Mouse (Mus musculus) large intestine, adult 2 months (tissue): ENCODE measurements around the gene Abcf1. TPM values are rescaled to one million over a fixed set of nuclear protein-coding genes. Genes with fewer than 3 reads are reported as not detected.

Experiments
- DNase-seq: peaks from one replicate; pipeline ENCODE4 v3.0.0-alpha.2; 2012; ENCODE audit warnings: low read depth, low spot score
- WGBS: fragments of 180-500 bp; shearing (Covaris S2); methylation state at CpG from one replicate; pipeline ENCODE4 v1.1.7; 2018; 5-methylcytosine and 5-hydroxymethylcytosine counted together
- polyA plus RNA-seq: library from polyadenylated mRNA; depleted of rRNA; stranded (reverse); fragments of >200 nt; gene quantifications from 2 replicates; pipeline ENCODE4 v1.2.3, GENCODE M21; 2012

The Abcf1 gene
- polyA plus RNA-seq, 1 experiment, result 83.9 TPM

- no peak for DNase-seq
- WGBS, result 62% methylated on average over 5 of the region's 5 CpGs
These were observed 48.5 kb downstream of the Abcf1 start for GRCm38 (mm10) chr17:35920862-35921562.

DNA sequence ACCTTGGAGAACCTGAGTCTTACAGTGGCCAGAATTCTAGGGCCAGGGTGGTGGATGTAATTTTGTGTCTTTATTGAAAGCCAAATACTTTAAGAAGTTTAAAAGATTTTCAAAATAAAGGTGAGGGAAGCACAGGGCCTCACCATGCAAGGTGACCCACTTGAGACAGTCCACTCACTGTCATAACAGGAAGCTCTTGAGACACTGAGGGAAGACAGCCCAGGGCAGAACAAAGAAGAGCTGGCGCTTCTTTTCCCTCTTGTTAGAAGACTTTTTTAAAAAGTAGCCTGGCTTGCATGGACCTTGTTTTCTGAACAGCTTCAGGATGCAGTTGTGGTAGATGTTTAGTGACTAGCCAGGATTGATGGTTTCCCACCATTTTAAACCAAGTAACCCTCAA is 49.2 kb downstream of the Abcf1 start:
- no peak for DNase-seq
- WGBS, result 66% methylated on average over 1 of the region's 1 CpGs

- WGBS, result 15% methylated on average over 6 of the region's 6 CpGs
- DNase-seq, result no peak
These were observed 49.7 kb downstream of the Abcf1 start for GRCm38 (mm10) chr17:35919864-35920301.

- WGBS, result 4% methylated on average over 7 of the region's 7 CpGs
- peak; percentile 97 for DNase-seq
These were observed 50.4 kb downstream of the Abcf1 start for GRCm38 (mm10) chr17:35919060-35919715.

DNA sequence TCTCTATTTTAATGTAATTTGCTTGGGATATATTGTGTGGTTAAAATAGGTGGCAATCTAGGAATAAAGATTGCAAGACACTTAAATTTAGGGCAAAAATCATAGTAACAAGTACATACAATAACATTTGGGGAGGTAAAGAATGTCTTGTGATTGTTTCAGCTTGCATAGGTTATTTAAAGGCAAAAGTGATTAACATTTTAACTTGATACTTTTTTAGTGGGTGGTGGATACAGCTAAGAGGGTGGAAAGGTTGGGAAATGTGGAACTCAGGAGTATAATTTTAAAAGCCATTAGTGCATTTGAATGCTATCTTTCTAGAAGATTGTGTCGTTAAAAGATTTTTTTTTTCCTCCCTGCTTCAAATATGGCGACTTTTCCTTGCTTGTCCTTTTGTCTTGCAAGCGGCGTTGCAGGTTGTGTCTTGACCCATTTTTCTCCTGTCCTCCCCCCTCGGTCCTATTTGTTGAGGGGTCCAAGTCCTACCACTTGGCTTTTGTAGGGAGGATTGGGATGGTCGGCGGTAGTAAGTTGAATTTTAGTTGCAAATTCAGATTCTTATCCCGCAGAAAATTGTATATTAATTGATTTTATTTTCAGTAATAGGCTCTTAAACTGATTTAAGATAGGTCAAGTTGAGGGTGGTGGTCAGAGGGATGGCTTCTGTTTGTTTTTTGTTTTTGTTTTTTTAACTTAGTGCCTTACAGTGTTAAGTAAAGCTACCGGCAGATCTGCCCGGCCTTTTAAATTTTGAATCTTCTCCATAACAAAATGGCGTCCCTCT is 51.1 kb downstream of the Abcf1 start:
- WGBS, result 0% methylated on average over 11 of the region's 11 CpGs
- DNase-seq, result peak; percentile 33

- DNase-seq, result no peak
- WGBS, result 0% methylated on average over 13 of the region's 13 CpGs
These were observed 51.9 kb downstream of the Abcf1 start for GRCm38 (mm10) chr17:35917463-35918251.

DNA sequence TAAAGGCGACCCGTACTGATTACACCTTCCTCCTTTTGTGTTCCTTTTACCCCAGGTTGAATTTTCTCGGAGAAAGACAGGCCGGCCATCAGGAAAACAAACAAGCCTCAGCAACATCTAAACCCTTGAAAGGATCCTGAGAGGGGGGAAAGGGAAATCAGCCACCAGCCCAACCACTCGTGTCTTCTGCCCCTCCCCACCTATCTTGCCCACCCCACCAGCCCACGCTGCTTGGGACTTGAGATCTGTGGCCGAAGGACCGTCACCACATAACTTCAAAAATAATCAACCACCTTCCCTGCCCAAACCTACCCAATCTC is 52.5 kb downstream of the Abcf1 start:
- WGBS, result under 1% methylated on average over 8 of the region's 8 CpGs
- DNase-seq, result no peak

DNA sequence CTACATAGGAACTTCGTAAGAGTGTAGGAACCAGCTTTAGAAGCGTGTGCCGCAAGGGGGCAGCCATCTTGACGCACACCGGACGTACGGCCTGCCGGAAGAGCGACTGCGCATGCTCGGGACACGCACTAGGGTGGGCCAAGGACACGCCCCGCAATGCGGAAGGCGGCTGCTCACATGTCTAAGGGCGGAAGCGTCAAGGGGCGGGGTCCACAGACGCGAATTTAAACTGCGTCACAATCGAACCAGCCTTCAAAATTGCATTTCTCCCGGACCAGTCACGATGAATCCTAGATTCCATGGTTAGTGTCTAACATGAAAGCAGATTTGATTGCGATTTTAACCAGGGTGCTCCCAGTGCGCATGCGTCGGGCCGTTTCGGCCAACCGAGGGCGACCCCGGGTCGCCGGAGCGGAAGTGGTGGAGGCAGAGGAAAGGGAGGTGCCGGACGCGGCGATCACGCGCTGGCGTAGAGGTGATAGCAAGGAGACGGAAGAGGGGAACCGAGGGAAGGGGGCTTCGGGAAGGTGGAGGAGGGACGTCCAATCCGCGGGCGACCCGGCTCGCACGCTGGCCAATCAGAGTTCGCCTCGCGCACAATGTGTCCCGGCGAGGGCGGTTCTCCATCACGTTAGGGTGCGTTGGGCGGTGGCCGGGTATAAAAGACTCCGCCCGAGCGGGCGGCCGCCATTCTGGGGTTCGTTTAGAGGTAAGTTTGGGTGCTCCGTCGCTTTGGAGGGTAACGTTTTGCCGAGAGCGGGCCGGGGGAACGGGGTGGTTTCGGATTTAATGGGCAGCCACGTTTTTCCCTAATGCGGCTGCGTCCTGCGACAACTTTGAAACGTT is 53.0 kb downstream of the Abcf1 start, which contains the start of the genes Mrps18b and Ppp1r10:
Mrps18b (minus strand) TSS at position 93 of the 846 bp plus-strand sequence.
Ppp1r10 (plus strand) TSS at position 138 of the 846 bp plus-strand sequence.
- DNase-seq, result peak; percentile 82
- WGBS, result under 1% methylated on average over 83 of the region's 83 CpGs

DNA sequence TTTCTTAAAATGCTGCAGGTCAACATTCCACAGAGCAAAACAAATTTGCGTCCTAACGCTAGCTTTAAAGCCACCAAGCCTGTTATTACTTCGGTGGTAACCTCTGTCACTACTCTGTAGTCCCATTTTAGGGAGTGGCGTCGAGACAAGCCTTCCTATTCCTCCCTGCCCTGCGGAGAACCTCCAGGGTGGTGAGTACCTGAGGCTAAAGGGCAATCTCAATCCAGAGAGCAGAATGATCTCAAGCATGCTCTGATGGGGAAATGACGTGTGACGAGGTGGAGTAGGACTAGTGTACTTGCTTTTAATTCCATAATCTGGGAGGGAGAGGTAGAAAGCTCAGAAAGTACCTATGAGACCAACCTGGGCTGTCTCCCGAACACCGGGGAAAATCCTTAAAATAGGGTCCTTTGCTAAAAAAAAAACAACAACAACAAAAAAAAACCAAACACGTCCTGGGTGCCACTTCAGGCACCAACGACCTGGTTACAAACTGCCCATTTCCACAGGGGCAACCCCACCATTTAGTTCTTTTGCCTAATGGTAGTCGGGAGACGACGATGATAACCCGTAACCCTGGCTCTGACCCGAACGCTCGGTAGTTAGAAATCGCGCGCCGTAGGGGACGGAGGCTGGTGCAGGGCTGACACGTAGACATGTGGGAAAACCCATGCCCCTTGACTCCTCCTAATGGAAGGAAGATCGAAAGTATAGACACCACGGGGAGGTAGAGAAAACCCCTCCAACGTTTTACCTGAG is 53.8 kb downstream of the Abcf1 start:
- DNase-seq, result peak; percentile 82
- 1% methylated on average over 28 of the region's 28 CpGs for WGBS

GRCm38 (mm10) chr17:35914975-35915374 is 54.6 kb downstream of the Abcf1 start:
- 74% methylated on average over 6 of the region's 6 CpGs for WGBS

GRCm38 (mm10) chr17:35909919-35910369 is 59.6 kb downstream of the Abcf1 start, which contains the start of gene Atat1:
Atat1 (minus strand) TSS chr17:35910075.
- WGBS, result 2% methylated on average over 25 of the region's 25 CpGs
- peak; percentile 95 for DNase-seq

More at GRCm38 (mm10) chr17:35914975-35915374, 54.6 kb downstream of the Abcf1 start:
- no peak for DNase-seq

- peak; percentile 50 for DNase-seq
- 11% methylated on average over 20 of the region's 20 CpGs for WGBS
These were observed 60.2 kb downstream of the Abcf1 start for GRCm38 (mm10) chr17:35909186-35909918.

DNA sequence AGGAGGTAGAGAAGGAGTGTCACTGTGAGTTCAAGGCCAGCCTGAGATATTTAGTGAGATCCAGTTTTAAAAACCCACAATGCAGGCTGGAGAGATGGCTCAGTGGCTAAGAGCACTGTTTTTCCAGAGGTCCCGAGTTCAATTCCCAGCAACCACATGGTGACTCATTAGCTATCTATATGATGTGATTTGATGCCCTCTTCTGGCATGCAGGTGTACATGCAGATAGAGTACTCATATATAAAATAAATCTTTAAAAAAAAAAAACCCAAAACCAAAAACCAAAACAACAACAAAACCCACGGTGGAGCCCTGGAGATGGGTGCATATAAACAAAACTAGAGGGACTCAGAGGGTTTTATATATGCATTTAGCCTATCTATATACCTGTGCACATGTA is 62.0 kb downstream of the Abcf1 start:
- WGBS, result 54% methylated on average over 2 of the region's 2 CpGs
- no peak for DNase-seq
